Mouse (Mus musculus) fat pad, adult 2 months (tissue): ENCODE data around the gene Morn5.

ENCODE experiments used
- DNase-seq: peaks from one replicate; pipeline ENCODE4 v3.0.0-alpha.2; 2011; ENCODE audit warnings: low read depth, low spot score; ENCODE audit errors: extremely low read depth

The Morn5 gene

GRCm38 (mm10) chr2:36048748-36049566 lies at the start of gene Morn5, which contains the start of gene Ndufa8:
Morn5 (plus strand) TSS chr2:36049458.
Ndufa8 (minus strand) TSS chr2:36049406.
- DNase-seq: peak; percentile 54

- no peak for DNase-seq
Measured at GRCm38 (mm10) chr2:36000390-36000789, 48.9 kb upstream of the Morn5 start.

GRCm38 (mm10) chr2:36002188-36002587 lies 47.1 kb upstream of the Morn5 start:
- DNase-seq: no peak

GRCm38 (mm10) chr2:36008071-36008470 lies 41.2 kb upstream of the Morn5 start:
- no peak for DNase-seq

GRCm38 (mm10) chr2:36009386-36009785 lies 39.9 kb upstream of the Morn5 start:
- no peak for DNase-seq

- no peak for DNase-seq
Measured at GRCm38 (mm10) chr2:36010579-36010978, 38.7 kb upstream of the Morn5 start.

GRCm38 (mm10) chr2:36011331-36011825 lies 37.9 kb upstream of the Morn5 start:
- no peak for DNase-seq

- no peak for DNase-seq
Measured at GRCm38 (mm10) chr2:36013010-36013409, 36.2 kb upstream of the Morn5 start.

- DNase-seq: no peak
Measured at GRCm38 (mm10) chr2:36021385-36022159, 27.7 kb upstream of the Morn5 start.

GRCm38 (mm10) chr2:36023291-36023690 lies 26.0 kb upstream of the Morn5 start:
- no peak for DNase-seq

GRCm38 (mm10) chr2:36032884-36033283 lies 16.4 kb upstream of the Morn5 start:
- no peak for DNase-seq

- DNase-seq: no peak
Measured at GRCm38 (mm10) chr2:36033966-36034365, 15.3 kb upstream of the Morn5 start.

GRCm38 (mm10) chr2:36034898-36035297 lies 14.4 kb upstream of the Morn5 start:
- DNase-seq: no peak

- no peak for DNase-seq
Measured at GRCm38 (mm10) chr2:36035413-36036081, 13.7 kb upstream of the Morn5 start.

GRCm38 (mm10) chr2:36039297-36039985 lies 9.8 kb upstream of the Morn5 start:
- no peak for DNase-seq

GRCm38 (mm10) chr2:36040872-36041271 lies 8.4 kb upstream of the Morn5 start:
- no peak for DNase-seq

- no peak for DNase-seq
Measured at GRCm38 (mm10) chr2:36048164-36048563, 1.1 kb upstream of the Morn5 start.

GRCm38 (mm10) chr2:36049567-36049954 lies 303 bp downstream of the Morn5 start:
- DNase-seq: no peak

GRCm38 (mm10) chr2:36053249-36053648 lies 4.0 kb downstream of the Morn5 start:
- DNase-seq: no peak

- no peak for DNase-seq
Measured at GRCm38 (mm10) chr2:36056248-36056647, 7.0 kb downstream of the Morn5 start.

GRCm38 (mm10) chr2:36061409-36061808 lies 12.2 kb downstream of the Morn5 start:
- DNase-seq: no peak
